Mouse (Mus musculus) G1E-ER4 (cell line): ENCODE results near the gene Nphp3. TPM values are rescaled to one million over a fixed set of nuclear protein-coding genes. Genes with fewer than 3 reads are reported as not detected.

Source experiments
- GATA1 ChIP-seq: IDR thresholded peaks from one replicate; pipeline ENCODE4 v1.8.0; 2012; ENCODE audit warnings: low read length, inconsistent platforms
- polyA plus RNA-seq: library from polyadenylated mRNA; stranded (reverse); fragments of >175 nt; gene quantifications from 2 replicates; pipeline ENCODE4 v1.2.3, GENCODE M21; 2012

The Nphp3 gene
- polyA plus RNA-seq: not detected in 2 replicates

GRCm38 (mm10) chr9:104001921-104002859 lies at the start of gene Nphp3:
Nphp3 (plus strand) TSS chr9:104002544.
- no peak for TF ChIP-seq GATA1

GRCm38 (mm10) chr9:103958722-103959121 lies 43.6 kb upstream of the Nphp3 start:
- TF ChIP-seq GATA1: no peak

- TF ChIP-seq GATA1: no peak
Measured at GRCm38 (mm10) chr9:103959989-103960388, 42.4 kb upstream of the Nphp3 start.

GRCm38 (mm10) chr9:103996496-103996895 lies 5.8 kb upstream of the Nphp3 start:
- TF ChIP-seq GATA1: no peak

GRCm38 (mm10) chr9:104000601-104001000 lies 1.7 kb upstream of the Nphp3 start:
- TF ChIP-seq GATA1: no peak

- no peak for TF ChIP-seq GATA1
Measured at GRCm38 (mm10) chr9:104002913-104003330, 578 bp downstream of the Nphp3 start.

- no peak for TF ChIP-seq GATA1
Measured at GRCm38 (mm10) chr9:104014526-104014925, 12.2 kb downstream of the Nphp3 start.

GRCm38 (mm10) chr9:104021026-104021425 lies 18.7 kb downstream of the Nphp3 start:
- no peak for TF ChIP-seq GATA1

- TF ChIP-seq GATA1: no peak
Measured at GRCm38 (mm10) chr9:104027186-104027585, 24.8 kb downstream of the Nphp3 start.

- TF ChIP-seq GATA1: no peak
Measured at GRCm38 (mm10) chr9:104029861-104030260, 27.5 kb downstream of the Nphp3 start.

GRCm38 (mm10) chr9:104034231-104034630 lies 31.9 kb downstream of the Nphp3 start:
- no peak for TF ChIP-seq GATA1

- no peak for TF ChIP-seq GATA1
Measured at GRCm38 (mm10) chr9:104034718-104035117, 32.4 kb downstream of the Nphp3 start.

GRCm38 (mm10) chr9:104035261-104036015 lies 33.1 kb downstream of the Nphp3 start:
- TF ChIP-seq GATA1: no peak

- TF ChIP-seq GATA1: no peak
Measured at GRCm38 (mm10) chr9:104038266-104038665, 35.9 kb downstream of the Nphp3 start.

- no peak for TF ChIP-seq GATA1
Measured at GRCm38 (mm10) chr9:104039031-104039695, 36.8 kb downstream of the Nphp3 start.

- TF ChIP-seq GATA1: no peak
Measured at GRCm38 (mm10) chr9:104039742-104040141, 37.4 kb downstream of the Nphp3 start.
